Mouse (Mus musculus) B cell, adult 2 months (primary cell): ENCODE measurements around the gene Zp3r.
"Not testable (repeated sequence)": the region's sequence is repeated elsewhere in the genome, so short reads cannot be mapped to it uniquely, and the experiment has no call there.

Experiments
- DNase-seq, 2 experiments: peaks; one replicate each; pipeline ENCODE4 v3.0.0; 2022

The Zp3r gene

GRCm38 (mm10) chr1:130629521-130629920, at the start of gene Zp3r:
Zp3r (minus strand) TSS chr1:130629621.
- no peak for DNase-seq

DNA sequence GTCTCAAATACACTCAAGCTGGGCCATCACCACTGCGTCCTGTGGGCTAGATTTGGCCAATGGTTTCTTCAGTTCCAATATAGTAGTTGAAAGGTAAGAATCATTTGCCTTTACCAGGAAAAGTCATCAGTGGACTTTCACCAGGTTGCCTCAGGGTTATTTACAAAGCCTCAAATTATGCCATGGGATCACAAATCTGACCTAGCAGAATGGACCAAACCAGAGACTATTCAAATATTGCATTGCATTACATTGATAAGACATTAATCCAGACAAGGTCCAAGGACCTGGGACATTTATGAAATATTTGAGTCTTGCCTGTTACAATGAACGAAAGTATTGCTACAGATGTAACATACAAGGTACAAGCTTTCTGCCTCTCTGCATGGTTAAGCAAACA, 49.1 kb upstream of the Zp3r start:
- DNase-seq = no peak

GRCm38 (mm10) chr1:130663576-130663975, 34.2 kb upstream of the Zp3r start:
- not testable (repeated sequence) for DNase-seq

GRCm38 (mm10) chr1:130661454-130661853, 32.0 kb upstream of the Zp3r start, which contains the start of gene C4bp:
C4bp (minus strand) TSS chr1:130661632.
- no peak for DNase-seq

DNA sequence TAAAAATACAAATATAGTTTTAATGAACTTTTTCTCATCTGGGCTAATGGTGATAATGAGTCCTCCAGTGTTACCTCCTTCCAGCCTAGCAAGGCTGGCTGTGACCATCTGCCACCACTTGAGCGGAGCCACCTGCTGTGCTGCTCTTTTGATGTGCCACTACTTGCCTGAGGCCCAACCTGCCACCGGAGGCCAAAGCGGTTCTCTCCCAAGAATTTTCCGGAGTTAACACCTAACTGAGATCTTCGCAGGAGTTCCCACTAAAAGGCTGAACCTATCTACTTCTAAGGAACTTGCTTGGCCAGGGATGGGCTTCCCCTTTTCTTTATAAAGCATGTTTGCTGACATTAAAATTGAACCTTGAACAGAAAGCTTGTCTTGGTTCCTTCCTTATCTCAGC, 30.2 kb upstream of the Zp3r start:
- DNase-seq = not testable (repeated sequence)

GRCm38 (mm10) chr1:130644103-130644502, 14.7 kb upstream of the Zp3r start:
- no peak for DNase-seq

DNA sequence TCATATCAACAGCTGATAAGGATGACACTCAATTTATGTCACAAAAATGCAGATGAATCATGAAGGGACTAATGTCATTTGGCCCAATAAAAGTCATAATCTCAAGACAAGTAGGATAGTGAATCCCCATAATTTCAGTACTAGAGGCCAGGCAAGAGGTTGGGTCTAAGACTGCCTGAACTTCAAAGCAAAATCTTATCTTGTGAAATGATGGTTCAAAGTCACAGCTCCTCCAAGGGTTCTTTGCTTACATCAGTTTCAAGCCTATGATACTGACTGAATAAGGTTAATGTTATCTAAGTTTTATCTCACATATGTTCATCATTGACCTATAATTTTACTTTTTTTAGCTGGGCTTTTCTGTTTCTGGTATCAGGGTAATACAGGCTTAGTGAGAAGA, 11.5 kb upstream of the Zp3r start:
- no peak for DNase-seq

- DNase-seq = peak; percentile 93 to 94
These were observed 4.5 kb upstream of the Zp3r start for GRCm38 (mm10) chr1:130633761-130634410.

- DNase-seq = peak; percentile 15 to 17
These were observed 3.9 kb upstream of the Zp3r start for GRCm38 (mm10) chr1:130633316-130633715.

GRCm38 (mm10) chr1:130596291-130596690, 33.1 kb downstream of the Zp3r start:
- no peak for DNase-seq

- DNase-seq = no peak
These were observed 40.8 kb downstream of the Zp3r start for GRCm38 (mm10) chr1:130588659-130589058.

DNA sequence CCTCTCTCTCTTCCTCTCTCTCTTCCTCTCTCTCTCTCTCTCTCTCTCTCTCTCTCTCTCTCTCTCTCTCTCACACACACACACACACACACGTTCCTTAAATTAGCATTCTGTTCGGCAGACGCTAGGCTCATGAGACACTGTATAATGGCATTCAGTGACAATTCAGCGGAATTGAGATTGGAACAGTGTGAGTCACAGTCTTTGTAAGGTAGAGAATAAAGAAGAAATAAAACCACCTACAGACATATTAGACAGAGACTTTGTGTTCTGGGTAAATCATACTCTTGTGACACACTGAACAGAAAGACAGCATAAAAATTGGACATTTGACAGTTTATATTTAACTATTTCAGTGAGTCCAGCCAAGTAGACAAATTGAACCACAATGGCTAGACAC, 53.0 kb downstream of the Zp3r start:
- no peak for DNase-seq

- peak; percentile 74 to 77 for DNase-seq
These were observed 53.5 kb downstream of the Zp3r start for GRCm38 (mm10) chr1:130575962-130576361.

GRCm38 (mm10) chr1:130551407-130552249, 77.8 kb downstream of the Zp3r start:
- peak; percentile 8 to 50 for DNase-seq

GRCm38 (mm10) chr1:130550242-130551167, 78.9 kb downstream of the Zp3r start:
- peak; percentile 80 to 84 for DNase-seq

DNA sequence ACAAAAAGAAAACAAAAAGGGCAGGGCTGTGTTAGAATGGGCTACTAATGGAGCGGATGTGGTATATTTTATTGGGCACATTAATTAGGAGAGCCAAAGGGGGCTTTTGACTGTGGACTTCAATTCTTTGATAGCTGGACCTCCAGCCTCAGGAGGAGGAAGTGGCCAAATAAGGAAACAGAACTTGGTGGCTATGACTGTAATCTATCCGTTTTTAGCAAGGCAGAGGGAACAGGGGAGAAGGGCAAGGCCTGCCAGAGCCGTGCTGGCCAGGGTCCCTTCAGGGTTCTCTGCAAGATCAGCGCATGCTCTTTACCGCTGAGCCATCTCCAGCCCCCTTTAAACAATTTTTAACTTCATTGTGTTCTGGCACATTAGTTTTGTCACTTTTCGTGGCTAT, 79.7 kb downstream of the Zp3r start:
- peak; percentile 30 to 38 for DNase-seq

DNA sequence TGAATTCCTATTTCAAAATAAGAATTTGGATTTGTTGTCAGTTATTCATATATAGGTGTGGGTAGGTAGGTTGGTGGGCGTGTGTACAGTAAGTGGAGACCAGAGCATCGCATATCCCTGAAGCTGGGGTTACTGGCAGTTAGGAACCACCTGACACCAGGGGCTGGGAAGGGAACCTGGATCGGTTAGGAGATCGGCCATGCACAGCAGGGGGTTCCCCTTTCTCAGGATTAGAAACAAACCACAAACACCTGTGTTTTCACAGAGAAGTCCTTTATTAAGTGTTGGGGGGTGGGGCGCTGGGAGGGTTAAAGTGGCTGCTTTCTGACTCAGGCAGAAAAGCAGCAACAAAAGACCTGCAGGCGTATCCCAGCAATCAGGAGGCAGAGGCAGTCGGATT, 80.3 kb downstream of the Zp3r start:
- peak; percentile 75 to 80 for DNase-seq

- DNase-seq = peak; percentile 91 to 92
These were observed 81.6 kb downstream of the Zp3r start for GRCm38 (mm10) chr1:130547674-130548429.
